Mouse (Mus musculus) CH12.LX (cell line): Measurements from ENCODE around the gene Fam169b. TPM values are rescaled to one million over a fixed set of nuclear protein-coding genes. Genes with fewer than 3 reads are reported as not detected.

ENCODE experiments used
- DNase-seq: peaks from one replicate; pipeline ENCODE4 v3.0.0-alpha.2; 2013; ENCODE audit errors: extremely low read depth
- H3K27ac ChIP-seq: 2 replicates; pipeline ENCODE4 v1.5.1; 2012; ENCODE audit warnings: low read depth, mild to moderate bottlenecking, control low read depth, moderate library complexity; ENCODE audit not compliant: insufficient read depth
- H3K27me3 ChIP-seq: replicated peaks from 2 replicates; pipeline ENCODE3; 2012; ENCODE audit warnings: inconsistent platforms
- H3K36me3 ChIP-seq, 2 experiments: replicated peaks in 1 of 2; 2 replicates each; pipeline versions ENCODE3 to v1.6.1; 2012; ENCODE audit warnings: inconsistent platforms in 1 of 2, low read length in 1 of 2, mild to moderate bottlenecking in 1 of 2, mixed read lengths in 1 of 2, moderate library complexity in 1 of 2; ENCODE audit not compliant: control insufficient read depth in 1 of 2, insufficient read depth in 1 of 2
- H3K4me1 ChIP-seq, 2 experiments: 2 replicates each; pipeline ENCODE4 v1.6.1; 2012; ENCODE audit warnings: inconsistent platforms in 1 of 2, moderate library complexity in 1 of 2; ENCODE audit not compliant: insufficient read depth in 2 of 2, control insufficient read depth in 1 of 2
- H3K4me2 ChIP-seq: 2 replicates; pipeline ENCODE4 v1.6.1; 2012; ENCODE audit warnings: low read depth, mild to moderate bottlenecking, control low read depth; ENCODE audit not compliant: poor library complexity, insufficient read depth, severe bottlenecking
- H3K4me3 ChIP-seq, 3 experiments: fragments of 150-350 bp in 1 of 3; sonication (generic) in 1 of 3; replicated peaks in 1 of 3; 2 replicates each; pipeline versions ENCODE3 to v1.5.1; 2011 to 2012; ENCODE audit warnings: low read depth in 2 of 3, low read length in 2 of 3, mild to moderate bottlenecking in 2 of 3, moderate library complexity in 2 of 3, control low read depth in 1 of 3, improper control_type of control experiment in 1 of 3, inconsistent platforms in 1 of 3, mixed read lengths in 1 of 3; ENCODE audit not compliant: poor library complexity in 1 of 3
- H3K79me2 ChIP-seq: replicated peaks from 2 replicates; pipeline ENCODE4 v1.6.1; 2012; ENCODE audit warnings: mild to moderate bottlenecking, moderate library complexity; ENCODE audit not compliant: control insufficient read depth, poor library complexity, insufficient read depth, severe bottlenecking; ENCODE audit errors: extremely low read depth
- H3K9ac ChIP-seq: 2 replicates; pipeline ENCODE4 v1.6.1; 2012; ENCODE audit warnings: low read depth, mild to moderate bottlenecking, control low read depth, moderate library complexity; ENCODE audit not compliant: insufficient read depth
- H3K9me3 ChIP-seq: replicated peaks from 2 replicates; pipeline ENCODE3; 2012; ENCODE audit warnings: low read length, inconsistent platforms, mixed read lengths
- BHLHE40 ChIP-seq: IDR thresholded peaks from 2 replicates; pipeline ENCODE4 v1.6.1; 2011; ENCODE audit warnings: mild to moderate bottlenecking, low read depth, low read length, improper control_type of control experiment
- CHD1 ChIP-seq: IDR thresholded peaks from 2 replicates; pipeline ENCODE4 v1.6.1; 2012; ENCODE audit warnings: low read depth, low read length, improper control_type of control experiment, inconsistent platforms
- CTCF ChIP-seq, 2 experiments: IDR thresholded peaks in 1 of 2; conservative IDR thresholded peaks in 1 of 2; 2 replicates each; pipeline ENCODE4 v1.5.1; 2011 to 2012; ENCODE audit warnings: low read depth in 2 of 2, low read length in 2 of 2, improper control_type of control experiment in 1 of 2, inconsistent platforms in 1 of 2, mild to moderate bottlenecking in 1 of 2, moderate library complexity in 1 of 2
- E2F4 ChIP-seq: IDR thresholded peaks from 2 replicates; pipeline ENCODE4 v1.6.1; 2011; ENCODE audit warnings: low read depth, low read length, improper control_type of control experiment; ENCODE audit not compliant: insufficient replicate concordance
- ELF1 ChIP-seq: IDR thresholded peaks from 2 replicates; pipeline ENCODE4 v1.6.1; 2014; ENCODE audit warnings: low read depth, mild to moderate bottlenecking, inconsistent platforms, low read length, improper control_type of control experiment
- JUN ChIP-seq: IDR thresholded peaks from 2 replicates; pipeline ENCODE4 v1.6.1; 2011; ENCODE audit warnings: low read depth, mild to moderate bottlenecking, low read length, improper control_type of control experiment, moderate library complexity; ENCODE audit not compliant: insufficient read depth
- JUND ChIP-seq: conservative IDR thresholded peaks from 2 replicates; pipeline ENCODE4 v1.6.1; 2011; ENCODE audit warnings: low read depth, low read length, improper control_type of control experiment
- KAT2A ChIP-seq: IDR thresholded peaks from 2 replicates; pipeline ENCODE4 v1.6.1; 2012; ENCODE audit warnings: low read length, improper control_type of control experiment, inconsistent platforms; ENCODE audit not compliant: insufficient replicate concordance
- MAX ChIP-seq: IDR thresholded peaks from 2 replicates; pipeline ENCODE4 v1.6.1; 2011; ENCODE audit warnings: low read length, improper control_type of control experiment
- MEF2A ChIP-seq: IDR thresholded peaks from 2 replicates; pipeline ENCODE4 v1.6.1; 2014; ENCODE audit warnings: low read depth, mild to moderate bottlenecking, inconsistent platforms, low read length, improper control_type of control experiment, borderline replicate concordance
- MXI1 ChIP-seq: IDR thresholded peaks from 2 replicates; pipeline ENCODE4 v1.6.1; 2011; ENCODE audit warnings: mild to moderate bottlenecking, low read depth, low read length, improper control_type of control experiment
- NRF1 ChIP-seq: IDR thresholded peaks from 2 replicates; pipeline ENCODE4 v1.6.1; 2014; ENCODE audit warnings: low read depth, mild to moderate bottlenecking, inconsistent platforms, low read length, improper control_type of control experiment, moderate library complexity
- PAX5 ChIP-seq: IDR thresholded peaks from 2 replicates; pipeline ENCODE4 v1.6.1; 2012; ENCODE audit warnings: low read length, inconsistent platforms, mixed read lengths
- POLR2A ChIP-seq: IDR thresholded peaks from 2 replicates; pipeline ENCODE4 v1.6.1; 2011; ENCODE audit warnings: low read depth, mild to moderate bottlenecking, improper control_type of control experiment, low read length
- RCOR1 ChIP-seq: conservative IDR thresholded peaks from 2 replicates; pipeline ENCODE4 v1.6.1; 2012; ENCODE audit warnings: low read depth, mild to moderate bottlenecking, inconsistent platforms, low read length, improper control_type of control experiment
- SIN3A ChIP-seq: IDR thresholded peaks from 2 replicates; pipeline ENCODE4 v1.6.1; 2012; ENCODE audit warnings: low read length, improper control_type of control experiment, inconsistent platforms
- SMC3 ChIP-seq: IDR thresholded peaks from 2 replicates; pipeline ENCODE4 v1.6.1; 2011; ENCODE audit warnings: low read depth, low read length, improper control_type of control experiment
- USF2 ChIP-seq: conservative IDR thresholded peaks from 2 replicates; pipeline ENCODE4 v1.6.1; 2011; ENCODE audit warnings: low read depth, low read length, improper control_type of control experiment
- ZKSCAN1 ChIP-seq: IDR thresholded peaks from 2 replicates; pipeline ENCODE4 v1.6.1; 2012; ENCODE audit warnings: low read depth, inconsistent platforms, low read length, improper control_type of control experiment, borderline replicate concordance
- ZMIZ1 ChIP-seq: IDR thresholded peaks from 2 replicates; pipeline ENCODE4 v1.6.1; 2012; ENCODE audit warnings: low read depth, mild to moderate bottlenecking, inconsistent platforms, low read length, improper control_type of control experiment
- dilution Hi-C: fragments of 300-500 bp; cut with MboI; formaldehyde crosslinking; loops from 2 replicates; pipeline ENCODE4 v1.14.3; 2020; ENCODE audit warnings: low sequenced_read_pairs; ENCODE audit not compliant: extremely low pct_unique_long_range_greater_than_20kb, extremely low pct_ligation_motif_present
- in situ Hi-C: fragments of 300-500 bp; cut with MboI; formaldehyde crosslinking; loops from 3 replicates; pipeline ENCODE4 v1.14.3; 2019; ENCODE audit warnings: low sequenced_read_pairs, low pct_ligation_motif_present, low pct_unique_long_range_greater_than_20kb, mixed read lengths
- polyA plus RNA-seq: library from polyadenylated mRNA; unstranded; fragments of >175 nt; gene quantifications from 2 replicates; pipeline ENCODE4 v1.2.1, GENCODE M21; 2012; ENCODE audit warnings: low read depth; ENCODE audit not compliant: insufficient read length
- total RNA-seq, 2 experiments: library from RNA; depleted of rRNA; stranded (reverse); fragments of 300-350 nt in 1 of 2; fragments of >200 nt in 1 of 2; gene quantifications; 2 replicates each; pipeline ENCODE4 v1.2.3; 2012 to 2014

Gene Fam169b
- total and polyA plus RNA-seq, 3 experiments = 15.9 to 17.0 (median 16.2) TPM

DNA sequence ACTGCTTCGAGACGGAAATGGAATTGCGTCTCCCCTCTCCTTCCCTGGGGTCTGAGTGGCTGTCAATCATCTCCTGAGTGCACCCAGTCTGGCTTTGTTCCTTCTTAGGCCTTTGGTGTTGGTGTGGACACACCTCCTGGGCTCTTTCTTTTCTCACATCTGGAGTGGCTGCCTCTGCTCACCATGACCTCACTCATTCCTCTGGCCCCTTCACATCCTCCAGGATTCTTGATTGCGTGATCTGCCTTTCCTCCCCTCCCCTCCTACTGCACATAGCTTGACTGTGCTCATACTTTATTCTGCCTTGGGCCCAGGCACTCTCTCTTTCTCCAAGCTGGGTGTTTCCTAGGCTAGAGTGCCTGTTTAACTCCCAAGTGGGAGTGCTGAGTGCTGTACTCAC, 41.4 kb downstream of the Fam169b start:
- no peak overlapping the region for H3K9ac ChIP-seq
- dilution Hi-C loops = no loop called here
- no peak for DNase-seq
- H3K27ac ChIP-seq = no peak overlapping the region
- no peaks in the 10 kb centered on the region for H3K27me3 ChIP-seq
- in situ Hi-C loops = loop anchor here (25.0 kb wide), 1 partner anchor 503 kb away; no protein-coding TSS in a partner anchor
- peaks cover 30 to 85% of the 10 kb centered on the region in 2 experiments for H3K36me3 ChIP-seq
- H3K4me3 ChIP-seq = no peak overlapping the region
- H3K4me2 ChIP-seq = no peak overlapping the region
- no peaks in the 10 kb centered on the region; the same call in 1 of the 2 replicates for H3K79me2 ChIP-seq
- peaks cover 0 to 41% of the 10 kb centered on the region in 2 experiments; a peak in 2 of 4 replicates for H3K4me1 ChIP-seq
- TF ChIP-seq ZMIZ1 (no peak), E2F4 (no peak), MXI1 (no peak), MAX (no peak), JUN (no peak), CTCF (conservative IDR thresholded peaks at IDR 0.05 in 1 of 2, IDR thresholded peaks at IDR 0.05 in 1 of 2; ENCODE audit: low read depth in 2 of 2, low read length in 2 of 2) (no peak), BHLHE40 (no peak), CHD1 (no peak), MEF2A (no peak), PAX5 (no peak), SMC3 (no peak), SIN3A (no peak), JUND (no peak), NRF1 (no peak), USF2 (no peak), ZKSCAN1 (no peak), POLR2A (no peak), KAT2A (no peak), ELF1 (no peak)
- no peaks in the 10 kb centered on the region for H3K9me3 ChIP-seq

DNA sequence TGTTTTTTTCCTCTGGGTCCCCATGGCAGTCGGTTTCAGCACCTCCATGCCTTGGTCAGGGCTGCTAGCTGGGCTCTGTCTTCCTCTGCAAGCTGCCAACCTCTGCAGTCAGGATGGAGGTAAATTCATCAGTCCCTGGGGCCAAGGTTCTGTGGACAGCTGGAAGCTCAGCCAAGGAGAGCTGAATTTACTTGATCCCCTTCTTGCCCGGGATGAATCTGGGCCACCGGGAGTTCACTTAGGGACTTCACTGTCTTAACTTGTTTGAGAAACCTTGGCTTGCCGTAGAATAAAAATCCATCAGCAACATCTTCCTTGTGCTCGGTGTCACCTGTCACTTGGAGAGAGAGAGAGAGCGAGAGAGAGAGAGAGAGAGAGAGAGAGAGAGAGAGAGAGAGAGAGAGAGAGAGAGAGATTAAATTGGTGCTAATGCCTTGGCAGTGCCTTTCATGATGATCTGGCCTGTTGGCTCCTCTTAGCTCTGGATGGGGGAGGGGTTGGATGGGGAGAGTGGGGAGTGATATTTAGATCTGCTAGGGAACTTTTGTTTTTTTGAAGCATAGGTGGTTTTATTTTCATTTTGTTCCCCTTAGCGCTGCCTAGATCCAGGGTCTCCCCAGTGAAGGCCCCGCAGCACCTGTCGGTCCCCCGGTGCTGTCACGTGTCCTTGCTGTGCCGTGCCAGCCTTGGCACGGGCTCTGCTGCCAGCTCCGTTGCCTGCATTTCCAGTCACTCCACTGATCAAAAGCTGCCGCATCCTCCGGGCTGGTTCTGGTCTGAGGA, 44.6 kb downstream of the Fam169b start:
- dilution Hi-C loops (no loop called here), in situ Hi-C loops (loop anchor here (25.0 kb wide), 1 partner anchor 506 kb away; no protein-coding TSS in a partner anchor)
- H3K4me2 ChIP-seq = no peak overlapping the region
- H3K9ac ChIP-seq = no peak overlapping the region
- no peak overlapping the region for H3K4me3 ChIP-seq
- peaks cover 0 to 18% of the 10 kb centered on the region in 2 experiments; a peak in 2 of 4 replicates for H3K4me1 ChIP-seq
- H3K36me3 ChIP-seq = peaks cover 29 to 88% of the 10 kb centered on the region in 2 experiments
- H3K79me2 ChIP-seq = no peaks in the 10 kb centered on the region; the same call in 1 of the 2 replicates
- no peak for TF ChIP-seq RCOR1
- no peak overlapping the region for H3K27ac ChIP-seq
- no peaks in the 10 kb centered on the region for H3K9me3 ChIP-seq
- no peak for DNase-seq
- H3K27me3 ChIP-seq = no peaks in the 10 kb centered on the region
